Mouse (Mus musculus): ENCODE measurements around the gene Fntb.

The Fntb gene

DNA sequence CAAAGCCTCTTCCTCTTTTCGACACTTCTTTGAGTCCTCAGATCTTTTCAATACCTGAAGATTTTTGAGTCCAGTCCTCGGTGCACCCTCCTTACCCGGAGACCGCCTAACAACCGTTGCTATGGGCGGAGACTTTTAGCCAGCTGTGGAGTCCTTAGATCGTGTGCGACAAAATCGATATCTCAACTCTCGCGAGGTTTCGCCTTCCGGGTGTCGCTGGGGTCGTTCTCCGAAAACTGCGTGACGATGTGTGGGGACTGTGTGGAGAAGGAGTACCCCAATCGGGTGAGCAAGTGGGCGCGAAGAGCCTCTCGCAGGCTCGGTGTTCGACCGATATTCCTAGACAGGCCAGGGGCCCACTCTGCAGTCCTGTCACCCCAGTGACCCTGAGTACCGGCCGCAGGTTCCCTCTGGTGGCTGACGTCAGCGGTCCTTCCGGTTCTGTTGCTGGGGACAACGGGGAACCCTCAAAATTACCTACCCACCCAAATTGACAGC, at the start of gene Fntb, which contains the start of gene Churc1:
TSS of gene Fntb (plus strand) at position 236 of the 498 bp plus-strand sequence.
TSS of gene Churc1 (plus strand) at position 185 of the 498 bp plus-strand sequence.
- under 1% methylated on average over 31 of the region's 31 CpGs for WGBS

DNA sequence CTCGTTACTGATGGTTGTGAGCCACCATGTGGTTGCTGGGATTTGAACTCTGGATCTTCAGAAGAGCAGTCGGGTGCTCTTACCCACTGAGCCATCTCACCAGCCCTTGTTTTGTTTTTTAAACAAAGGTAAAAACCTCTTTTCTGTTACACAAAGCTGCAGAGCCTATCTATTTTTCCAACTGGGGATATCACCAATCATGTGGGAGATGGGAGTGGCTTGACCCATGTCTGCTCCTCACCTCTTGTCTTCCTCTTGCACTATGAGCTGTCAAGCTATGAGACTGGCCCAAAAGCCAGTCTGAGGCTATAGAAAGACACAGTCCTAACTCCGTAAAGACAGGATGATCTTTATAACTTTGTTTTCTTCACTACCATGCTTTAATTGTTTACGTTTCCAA, 47.0 kb upstream of the Fntb start:
- 87% methylated on average over 4 of the region's 4 CpGs for WGBS

DNA sequence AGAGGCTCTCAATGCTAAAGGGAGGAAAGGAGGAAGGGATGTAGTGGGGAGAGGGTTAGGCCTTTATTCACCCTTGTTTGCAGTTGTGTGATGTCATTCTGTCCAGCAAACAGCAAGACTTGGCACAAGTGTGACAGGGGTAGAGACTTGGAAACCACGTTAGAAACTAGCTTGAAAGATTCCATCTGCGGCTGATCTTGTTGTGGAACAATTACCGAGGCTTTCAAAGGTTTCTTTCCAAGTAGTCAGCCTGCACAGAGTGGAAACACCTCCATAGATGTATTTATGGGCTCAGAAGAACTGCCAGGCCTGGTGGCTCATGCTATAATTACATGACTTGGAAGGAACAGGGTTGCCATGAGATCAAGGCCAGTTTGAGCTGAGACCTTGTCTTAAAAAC, 43.4 kb upstream of the Fntb start:
- 40% methylated on average over 3 of the region's 3 CpGs for WGBS

DNA sequence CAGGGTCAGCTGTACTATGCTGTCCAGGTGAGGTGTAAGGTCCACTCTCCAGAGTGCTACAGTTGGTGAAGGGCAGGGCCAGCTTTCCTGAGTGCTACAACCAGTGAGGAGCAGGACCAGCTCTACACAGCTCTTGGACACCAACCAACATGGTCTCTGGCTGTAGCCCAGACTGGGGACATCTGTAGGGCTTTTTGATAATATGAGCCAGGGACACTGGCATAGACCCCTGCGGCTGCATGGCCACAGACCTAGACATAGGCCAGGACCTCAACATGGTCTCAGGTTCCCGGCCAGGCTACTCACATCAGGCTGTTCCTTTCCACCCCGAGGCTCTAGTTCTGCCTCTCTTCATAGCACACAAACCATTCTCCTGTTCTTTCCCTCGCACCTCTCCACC, 37.4 kb upstream of the Fntb start:
- 90% methylated on average over 4 of the region's 4 CpGs for WGBS

DNA sequence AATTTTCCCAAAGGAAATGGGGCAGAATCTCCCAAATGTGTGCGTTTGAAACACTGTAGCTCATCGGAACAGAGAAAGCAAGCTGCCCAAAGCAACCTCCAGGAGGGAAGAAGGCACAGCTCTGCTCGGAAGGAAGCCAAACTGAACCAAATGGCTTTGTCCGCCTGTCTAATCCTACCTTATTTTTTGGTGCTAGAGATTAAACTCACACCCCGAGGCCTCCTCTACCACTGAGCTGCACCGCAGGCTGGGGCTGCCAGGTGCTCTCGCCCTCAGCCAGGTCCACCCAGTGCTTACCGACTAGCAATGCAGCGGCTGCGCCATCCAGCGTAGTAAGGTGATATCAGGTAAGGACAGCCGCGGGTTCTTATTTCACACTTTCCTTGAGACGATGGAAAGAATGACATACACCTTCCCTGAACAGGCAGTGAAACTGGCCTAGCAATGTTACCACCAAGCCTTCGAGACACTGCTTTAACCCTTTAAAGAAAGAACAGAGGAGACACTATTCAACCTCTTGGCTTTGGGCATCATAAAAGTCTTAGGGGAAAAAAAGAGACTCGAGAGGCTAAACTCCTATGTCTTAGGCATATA, 14.4 kb upstream of the Fntb start:
- WGBS = 83% methylated on average over 16 of the region's 16 CpGs

DNA sequence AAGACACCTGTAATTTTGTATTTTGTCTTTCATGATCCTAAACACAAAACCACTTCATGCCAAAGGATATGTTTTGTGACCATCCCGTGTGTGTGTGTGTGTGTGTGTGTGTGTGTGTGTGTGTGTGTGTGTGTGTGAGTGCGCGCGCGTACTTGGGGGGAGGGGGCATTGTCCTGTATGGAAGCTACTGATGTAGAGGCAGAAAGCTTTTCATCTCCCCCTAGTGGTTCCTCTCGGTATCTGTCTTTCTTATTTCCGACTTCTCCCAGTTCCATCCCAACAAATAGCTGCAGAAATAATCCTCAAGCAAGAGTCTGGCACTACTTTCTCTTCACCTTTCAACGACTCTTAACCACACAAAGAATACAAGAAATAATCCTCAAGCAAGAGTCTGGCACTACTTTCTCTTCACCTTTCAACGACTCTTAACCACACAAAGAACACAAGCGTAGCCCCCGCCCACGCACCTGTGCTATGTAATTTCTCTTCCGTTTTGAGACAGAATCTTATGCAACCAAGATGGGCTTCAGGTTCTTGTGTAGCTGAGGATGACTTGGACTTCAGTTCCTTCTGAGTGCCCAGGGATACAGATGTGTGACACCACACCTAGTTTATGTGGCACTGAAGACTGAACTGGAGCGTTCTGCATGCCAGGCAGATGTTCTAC, 12.6 kb upstream of the Fntb start:
- WGBS = 39% methylated on average over 14 of the region's 14 CpGs

DNA sequence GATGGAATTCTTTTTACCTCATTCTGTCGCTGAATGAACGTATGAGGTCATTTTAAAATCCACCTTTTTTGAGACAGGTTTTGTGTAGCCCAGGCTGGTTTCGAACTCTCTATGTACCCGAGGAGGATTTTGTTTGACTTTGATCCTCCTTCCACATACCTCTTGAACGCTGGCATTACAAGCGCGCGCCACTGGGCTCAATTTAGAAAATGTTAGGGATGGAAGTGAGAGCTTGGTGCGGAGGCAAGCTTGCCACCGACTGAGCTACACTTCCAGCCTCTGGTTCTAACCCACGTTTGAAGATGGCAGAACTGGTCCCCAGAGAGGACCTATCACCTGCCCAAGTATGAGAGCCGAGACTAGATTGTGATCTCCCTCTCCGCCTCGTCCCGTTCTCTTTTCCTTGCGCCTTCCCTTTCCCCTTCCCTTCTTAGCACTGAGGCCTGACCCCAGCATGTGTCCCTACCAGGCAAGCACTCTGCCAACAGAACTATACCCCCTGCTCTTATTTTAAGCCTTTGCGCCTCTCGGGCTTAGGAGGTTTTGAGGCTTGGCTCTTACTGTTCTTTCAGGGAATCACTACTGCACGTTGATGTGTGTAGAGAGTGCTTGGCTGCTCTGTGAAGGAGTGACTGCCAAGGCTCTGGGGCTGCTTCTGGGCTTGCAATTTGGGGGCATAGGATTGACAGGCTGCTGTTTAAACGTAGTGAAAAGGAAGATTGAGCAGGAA, 677 bp downstream of the Fntb start:
- WGBS = 24% methylated on average over 20 of the region's 20 CpGs

DNA sequence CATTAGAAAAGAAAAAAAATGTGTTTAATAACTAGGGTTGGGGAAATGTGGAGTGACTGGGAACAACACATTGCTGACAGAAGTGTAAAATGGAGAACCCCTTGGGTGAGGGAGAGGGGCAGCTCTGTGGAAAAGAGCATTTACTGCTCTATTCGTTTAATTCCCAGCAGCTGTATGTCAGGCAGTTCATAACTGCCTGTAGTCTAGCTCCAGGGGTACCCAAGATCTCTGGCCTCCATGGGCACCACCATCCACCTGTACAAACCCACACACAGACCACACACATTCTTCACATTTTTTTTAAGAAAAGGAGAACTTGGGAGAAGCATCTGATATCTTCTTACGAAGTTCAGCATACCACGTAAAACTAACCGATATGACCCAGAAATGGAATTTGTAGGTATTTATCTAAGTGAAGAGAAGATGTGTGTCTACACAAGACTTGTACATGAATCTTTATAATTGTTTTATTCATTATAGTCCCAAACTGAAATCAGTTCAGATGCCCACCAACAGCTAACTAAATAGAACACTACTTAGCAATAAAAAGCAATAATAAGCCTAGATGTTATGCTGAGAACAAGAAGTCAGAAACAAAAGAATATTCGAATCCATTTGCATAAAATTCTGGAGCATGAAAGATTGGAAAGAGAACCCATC, 5.6 kb downstream of the Fntb start:
- 87% methylated on average over 5 of the region's 5 CpGs for WGBS

DNA sequence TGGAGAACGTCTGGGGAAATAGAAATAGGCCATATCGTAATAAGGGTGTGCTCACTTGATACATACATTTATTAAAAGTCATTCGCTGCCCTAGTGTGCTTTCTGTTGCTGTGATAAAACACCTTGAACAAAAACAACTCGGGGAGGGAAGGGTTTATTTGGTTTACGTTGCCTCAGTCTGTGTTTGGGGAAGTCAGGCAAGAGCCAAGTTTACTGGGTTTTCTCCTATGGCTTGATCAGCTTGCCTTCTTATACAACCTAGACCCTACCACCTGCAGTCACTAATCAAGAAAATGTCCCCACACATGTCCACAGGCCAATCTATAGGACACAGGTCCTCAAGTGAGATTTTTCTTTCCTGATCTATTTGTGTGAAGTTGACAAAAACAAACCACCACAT, 6.2 kb downstream of the Fntb start:
- WGBS = 93% methylated on average over 5 of the region's 5 CpGs

DNA sequence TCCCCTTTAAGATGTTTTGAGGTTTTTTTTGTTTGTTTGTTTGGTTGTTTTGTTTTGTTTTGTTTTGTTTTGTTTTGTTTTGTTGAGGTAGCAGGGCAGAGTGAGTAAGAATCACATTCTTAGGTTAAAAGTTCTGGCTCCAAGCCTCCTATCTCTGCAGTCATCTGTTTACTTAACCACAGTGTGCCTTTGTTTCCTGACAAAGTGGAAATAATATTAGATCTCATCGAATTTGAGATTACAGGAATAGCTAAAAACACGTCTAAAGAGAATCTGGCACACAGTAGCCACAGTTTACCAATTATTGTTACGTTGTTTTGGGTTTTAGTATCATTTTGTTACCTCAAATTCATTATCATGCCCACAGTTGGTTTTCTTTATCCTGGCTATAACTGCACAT, 9.3 kb downstream of the Fntb start:
- WGBS = 60% methylated on average over 3 of the region's 3 CpGs

DNA sequence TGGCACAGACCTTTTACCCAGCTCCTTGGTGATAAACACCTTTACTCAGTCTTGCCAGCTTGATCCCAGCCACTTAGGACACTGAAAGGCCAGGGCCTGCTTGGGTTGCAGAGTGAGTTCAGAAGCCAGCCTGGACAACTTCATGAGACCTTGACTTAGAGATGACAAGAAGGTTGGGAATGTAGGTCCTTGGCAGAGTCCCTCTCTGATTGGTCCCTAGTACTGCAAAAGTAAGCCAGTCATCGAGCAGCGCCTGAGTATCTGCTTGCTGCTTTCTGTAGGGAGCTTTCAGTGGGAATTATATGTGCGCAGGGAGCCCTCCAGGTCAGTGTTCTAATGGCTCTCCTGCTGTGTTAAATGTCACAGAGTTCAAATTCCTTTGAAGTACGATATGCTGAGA, 9.7 kb downstream of the Fntb start:
- WGBS = 72% methylated on average over 4 of the region's 4 CpGs

DNA sequence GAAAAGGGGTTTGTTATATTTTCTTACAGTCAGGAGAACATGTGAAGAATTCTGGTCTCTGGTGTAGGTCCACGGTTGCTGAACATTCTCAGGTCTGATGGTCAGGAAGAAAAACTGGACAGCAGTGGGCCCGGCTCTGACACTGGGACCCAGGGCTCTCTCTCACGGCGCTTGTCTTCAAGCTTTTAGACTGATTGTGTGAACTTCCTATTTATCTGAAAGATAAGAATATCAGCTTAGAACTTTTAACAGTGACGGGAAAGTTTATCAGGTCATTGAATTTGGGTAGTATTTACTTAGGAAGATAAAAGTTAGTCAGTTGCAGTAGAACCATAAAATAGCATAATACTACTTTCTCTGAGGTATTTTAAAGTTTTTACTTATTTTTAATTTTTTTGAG, 11.5 kb downstream of the Fntb start:
- 96% methylated on average over 5 of the region's 5 CpGs for WGBS

DNA sequence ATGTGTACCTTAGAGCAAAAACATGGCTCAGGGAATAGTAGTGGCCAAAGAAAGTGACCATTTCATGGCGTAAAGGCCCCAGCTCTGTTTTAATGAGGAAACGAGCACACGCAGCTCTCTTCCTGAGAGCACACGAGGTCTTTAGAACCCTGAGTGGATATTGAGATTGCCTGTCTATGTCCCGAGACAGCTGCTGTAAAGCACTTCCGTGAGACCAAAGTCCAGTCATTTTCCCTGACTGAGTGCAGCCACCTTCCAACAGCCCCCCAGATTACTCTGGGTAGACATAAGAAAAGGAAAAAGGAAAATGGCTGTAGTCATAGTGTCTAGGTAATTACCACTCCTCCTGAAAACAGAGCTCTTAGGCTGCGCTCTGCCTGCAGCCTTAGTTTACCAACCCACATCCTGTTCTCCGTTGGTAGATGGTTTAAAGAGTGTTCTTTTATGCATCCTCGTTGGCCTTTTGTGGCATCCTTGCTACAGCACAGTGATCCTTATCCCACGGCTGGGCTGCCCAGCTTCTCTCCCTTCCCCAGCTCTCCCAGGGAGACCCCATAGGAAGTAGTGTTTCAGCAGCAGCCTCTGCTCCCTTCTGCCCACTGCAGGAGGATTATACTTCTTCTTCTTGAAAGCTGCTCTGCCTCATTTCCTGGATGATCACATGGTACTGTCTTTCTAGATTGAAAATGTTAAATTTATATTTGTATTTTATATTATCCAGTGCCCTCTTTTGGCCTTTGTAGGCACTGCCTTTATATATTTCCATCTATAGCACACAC, 13.1 kb downstream of the Fntb start:
- 86% methylated on average over 10 of the region's 10 CpGs for WGBS

DNA sequence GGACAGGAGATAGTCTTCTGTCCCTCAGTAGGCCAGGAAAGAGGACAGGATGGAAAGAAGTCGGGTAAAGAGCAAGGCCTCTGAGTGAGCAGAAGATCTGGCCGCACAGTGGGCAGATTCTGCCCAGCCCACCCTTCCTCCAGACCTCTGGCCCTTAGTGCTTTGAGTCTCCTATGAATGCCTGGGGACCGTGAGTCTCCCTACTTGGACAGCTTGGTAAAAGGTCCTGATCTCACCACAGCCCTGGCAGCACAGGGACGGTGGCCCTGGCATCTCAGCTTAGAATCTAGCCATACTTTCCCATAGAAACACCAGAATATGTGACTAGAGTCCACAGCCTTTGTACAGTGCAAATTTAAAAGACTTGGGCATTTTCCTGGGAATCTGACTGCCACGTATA, 14.6 kb downstream of the Fntb start:
- WGBS = 88% methylated on average over 5 of the region's 5 CpGs

DNA sequence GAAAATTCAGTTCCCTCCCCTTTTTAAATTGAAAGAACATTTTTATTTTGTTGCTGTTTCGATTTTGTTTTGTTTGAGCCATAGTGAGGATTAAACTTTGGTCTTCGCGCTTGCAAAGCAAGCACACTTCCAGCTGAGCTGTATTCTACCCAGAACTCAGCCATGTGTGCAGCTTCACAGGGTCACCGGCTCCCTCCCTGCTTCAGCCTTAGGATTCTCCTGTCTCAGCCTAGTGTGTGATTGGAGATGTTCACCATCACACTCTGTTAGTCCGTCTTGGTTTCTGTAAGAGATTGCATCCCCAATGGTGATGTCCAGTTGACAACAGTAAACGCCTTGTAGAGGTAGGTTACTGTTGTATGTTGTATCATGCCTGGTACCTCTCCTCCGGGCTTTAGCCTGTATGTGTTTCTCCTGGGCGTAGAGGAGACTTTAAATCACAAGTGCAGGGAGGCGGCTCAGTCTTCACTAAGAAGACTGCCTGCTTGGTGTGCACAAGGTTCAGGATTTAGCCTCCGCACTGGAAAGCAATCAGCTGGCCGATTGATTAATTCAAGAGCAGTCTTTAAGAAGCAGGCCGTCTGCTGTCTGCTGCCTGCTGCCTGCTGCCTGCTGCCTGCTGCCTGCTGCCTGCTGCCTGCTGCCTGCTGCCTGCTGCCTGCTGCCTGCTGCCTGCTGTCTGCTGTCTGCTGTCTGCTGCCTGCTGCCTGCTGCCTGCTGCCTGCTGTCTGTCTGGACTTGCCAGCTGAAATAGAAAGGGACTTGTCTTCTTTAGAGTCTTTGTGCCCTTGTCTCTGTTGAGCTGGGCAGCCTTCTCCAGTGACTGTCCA, 15.5 kb downstream of the Fntb start:
- WGBS = 73% methylated on average over 12 of the region's 12 CpGs

DNA sequence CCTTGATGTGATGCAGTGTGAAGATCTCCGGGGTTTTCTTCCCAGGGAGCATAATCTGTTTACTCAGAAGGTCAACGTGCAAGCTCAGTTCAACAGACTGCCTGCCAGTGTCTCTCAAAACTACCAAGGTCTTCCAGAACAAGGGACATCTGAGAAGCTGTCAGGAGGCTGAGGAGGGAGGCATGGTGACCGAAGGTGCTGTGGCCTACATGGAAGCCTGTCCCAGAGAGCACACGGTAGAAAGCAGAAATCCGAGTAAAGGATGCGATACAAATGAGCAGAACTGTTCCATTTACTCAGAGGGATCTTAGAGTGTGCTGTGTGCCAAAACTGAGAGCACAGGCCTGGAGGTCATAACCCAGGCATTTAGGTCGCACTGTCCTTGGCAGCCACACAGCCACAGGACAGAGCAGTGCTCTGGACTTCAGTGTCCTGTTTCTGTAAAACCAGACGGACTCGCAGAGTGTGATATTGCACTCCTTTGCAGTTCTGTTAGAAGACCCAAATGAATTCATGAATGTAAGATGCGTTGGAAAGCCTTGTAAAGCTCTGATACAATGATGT, 18.7 kb downstream of the Fntb start:
- WGBS = 76% methylated on average over 10 of the region's 10 CpGs

DNA sequence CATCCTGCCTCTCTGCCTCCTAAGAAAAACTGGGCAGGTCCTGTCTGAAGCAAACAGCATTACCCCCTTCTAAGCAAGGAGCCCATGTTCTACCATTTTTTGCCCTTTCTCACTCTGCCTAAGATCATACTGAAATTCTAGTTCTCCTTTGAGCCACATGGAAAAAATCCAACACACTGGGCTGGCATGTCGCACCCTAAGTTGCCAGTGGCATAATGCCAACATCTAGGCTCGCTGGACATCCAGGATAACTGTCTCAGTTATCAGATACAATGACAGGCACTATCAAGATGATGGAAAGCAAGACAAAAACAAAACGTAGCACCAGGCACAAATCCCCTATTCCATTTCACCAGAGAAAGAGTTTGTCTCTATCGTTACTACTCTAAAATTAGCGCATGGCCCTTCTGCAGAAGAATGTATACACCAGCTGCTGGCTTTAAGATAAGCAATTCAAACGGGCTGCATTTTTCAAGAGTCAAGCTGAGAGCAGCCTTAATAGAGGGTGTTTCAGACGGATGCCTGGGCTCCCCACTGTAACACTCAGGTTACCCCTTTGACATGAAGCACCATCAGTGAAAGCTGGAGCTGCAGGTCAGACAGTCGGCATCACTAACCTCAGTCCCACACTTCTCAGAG, 25.2 kb downstream of the Fntb start:
- 24% methylated on average over 8 of the region's 8 CpGs for WGBS

DNA sequence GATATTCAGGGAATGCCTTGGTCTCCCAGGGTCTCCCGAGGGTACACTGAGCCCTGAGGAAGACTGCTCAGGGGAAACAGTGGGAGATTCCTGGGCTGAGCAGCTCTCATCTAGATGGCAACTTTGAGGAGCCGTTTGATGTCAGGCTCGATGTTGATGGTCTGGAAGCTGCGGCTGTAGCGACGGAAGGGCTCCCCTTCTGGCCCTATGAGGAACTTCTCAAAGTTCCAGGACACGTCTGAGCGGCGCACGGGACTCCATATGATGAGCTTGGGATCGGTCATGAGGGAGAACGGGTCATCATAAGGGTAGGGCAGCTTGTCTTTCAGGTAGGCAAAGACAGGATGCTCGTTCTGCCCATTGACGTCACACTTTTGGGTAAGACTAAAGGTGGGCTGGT, 27.2 kb downstream of the Fntb start:
- 63% methylated on average over 14 of the region's 14 CpGs for WGBS

DNA sequence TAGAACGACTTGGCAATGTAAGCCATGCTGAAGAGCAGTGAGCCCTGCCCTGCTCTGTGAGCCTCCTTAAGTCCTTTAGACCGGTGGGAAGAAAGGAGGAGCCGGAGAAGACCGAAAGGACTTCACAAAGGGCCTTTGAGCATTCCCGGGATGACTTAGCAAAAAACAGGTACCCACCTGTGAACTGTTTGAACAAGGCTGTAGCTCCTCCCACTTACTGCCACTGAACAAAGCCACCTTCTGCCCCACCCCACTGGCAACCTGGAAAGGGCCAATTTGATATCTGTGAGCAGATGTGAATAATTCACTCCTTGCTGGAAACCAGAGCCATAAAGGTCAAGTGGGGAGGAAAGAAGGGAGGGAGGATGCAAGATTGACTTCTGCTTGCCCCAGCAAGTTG, 30.0 kb downstream of the Fntb start, which contains the start of gene Gpx2:
TSS of gene Gpx2 (minus strand) at position 205 of the 400 bp plus-strand sequence.
- 76% methylated on average over 5 of the region's 5 CpGs for WGBS
